Mouse (Mus musculus) embryonic fibroblast, embryonic 13.5 days (primary cell): ENCODE results near the gene Ppp3r1. TPM values are rescaled to one million over a fixed set of nuclear protein-coding genes. Genes with fewer than 3 reads are reported as not detected.

ENCODE experiments used
- H3K27ac ChIP-seq: 2 replicates; pipeline ENCODE4 v1.5.1; 2012; ENCODE audit warnings: low read length, control low read depth, inconsistent platforms; ENCODE audit not compliant: insufficient read depth
- H3K4me1 ChIP-seq: 2 replicates; pipeline ENCODE4 v1.6.1; 2011; ENCODE audit warnings: low read length; ENCODE audit not compliant: control insufficient read depth, insufficient read depth
- H3K4me3 ChIP-seq: 2 replicates; pipeline ENCODE4 v1.5.1; 2011; ENCODE audit warnings: mild to moderate bottlenecking, control low read depth, low read length; ENCODE audit not compliant: insufficient read depth
- CTCF ChIP-seq: IDR thresholded peaks from 2 replicates; pipeline ENCODE4 v1.5.1; 2011; ENCODE audit warnings: mild to moderate bottlenecking, control low read depth, low read length, moderate library complexity, borderline replicate concordance; ENCODE audit not compliant: insufficient read depth
- POLR2A ChIP-seq: IDR thresholded peaks from 2 replicates; pipeline ENCODE4 v1.6.1; 2011; ENCODE audit warnings: low read depth, mild to moderate bottlenecking, control low read depth, low read length, moderate library complexity
- polyA plus RNA-seq: library from polyadenylated mRNA; stranded (reverse); fragments of >200 nt; gene quantifications from 2 replicates; pipeline ENCODE4 v1.2.4, GENCODE M21; 2011; ENCODE audit warnings: low read depth; ENCODE audit not compliant: missing spikeins, insufficient read length

Ppp3r1 gene
- 135 and 153 TPM in 2 replicates for polyA plus RNA-seq

DNA sequence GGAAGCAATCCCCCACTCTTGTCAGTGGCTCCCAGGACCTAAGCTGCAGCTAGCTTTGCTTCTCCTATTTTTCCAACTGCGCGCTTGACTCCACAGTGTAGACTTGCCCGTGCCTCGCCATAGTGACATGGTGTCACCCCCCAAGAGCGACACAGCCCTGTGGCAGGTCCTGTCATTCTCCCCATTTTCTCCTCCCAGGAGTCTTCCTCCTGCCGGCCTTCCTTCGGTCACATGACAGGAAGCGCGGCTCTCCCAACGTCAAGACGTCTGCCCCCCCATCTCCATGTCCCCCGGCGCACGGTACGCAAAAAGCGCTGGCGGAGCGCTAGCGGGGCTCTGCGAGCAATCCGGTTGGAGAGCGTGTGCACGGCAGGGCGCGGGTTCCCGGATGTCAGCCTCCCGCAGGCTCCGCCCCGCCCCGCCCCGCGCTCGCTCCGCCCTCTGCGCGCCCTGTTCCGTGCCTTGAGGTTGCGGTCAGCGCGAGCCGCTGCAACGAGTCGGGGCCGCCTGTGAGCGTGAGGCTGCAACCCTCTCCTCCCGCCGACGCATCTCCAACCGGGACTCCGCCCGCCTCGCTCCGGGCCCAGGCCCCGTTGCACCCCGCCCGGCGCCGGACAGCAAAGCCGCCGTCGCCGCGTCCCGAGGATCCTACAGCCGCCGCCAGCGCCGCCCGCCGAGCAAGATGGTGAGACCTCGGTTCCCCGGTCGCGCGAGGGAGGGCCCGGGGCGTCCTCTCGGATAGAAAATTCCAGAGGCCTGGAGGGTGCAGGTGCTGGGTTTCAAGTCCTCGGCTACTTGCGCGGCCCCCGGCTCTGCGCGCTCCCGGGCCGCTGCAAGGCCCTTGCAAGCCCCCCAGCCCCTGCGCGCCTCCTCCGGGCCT is at the start of gene Ppp3r1:
TSS of gene Ppp3r1 (plus strand) at position 406 of the 880 bp plus-strand sequence.
- TF ChIP-seq CTCF (no peak), POLR2A (peak; percentile 88)
- peak within 1 kb of the TSS; percentile 85 for H3K27ac ChIP-seq
- peak within 1 kb of the TSS; percentile 91 for H3K4me3 ChIP-seq
- peaks cover 2% of the 10 kb centered on the region for H3K4me1 ChIP-seq

DNA sequence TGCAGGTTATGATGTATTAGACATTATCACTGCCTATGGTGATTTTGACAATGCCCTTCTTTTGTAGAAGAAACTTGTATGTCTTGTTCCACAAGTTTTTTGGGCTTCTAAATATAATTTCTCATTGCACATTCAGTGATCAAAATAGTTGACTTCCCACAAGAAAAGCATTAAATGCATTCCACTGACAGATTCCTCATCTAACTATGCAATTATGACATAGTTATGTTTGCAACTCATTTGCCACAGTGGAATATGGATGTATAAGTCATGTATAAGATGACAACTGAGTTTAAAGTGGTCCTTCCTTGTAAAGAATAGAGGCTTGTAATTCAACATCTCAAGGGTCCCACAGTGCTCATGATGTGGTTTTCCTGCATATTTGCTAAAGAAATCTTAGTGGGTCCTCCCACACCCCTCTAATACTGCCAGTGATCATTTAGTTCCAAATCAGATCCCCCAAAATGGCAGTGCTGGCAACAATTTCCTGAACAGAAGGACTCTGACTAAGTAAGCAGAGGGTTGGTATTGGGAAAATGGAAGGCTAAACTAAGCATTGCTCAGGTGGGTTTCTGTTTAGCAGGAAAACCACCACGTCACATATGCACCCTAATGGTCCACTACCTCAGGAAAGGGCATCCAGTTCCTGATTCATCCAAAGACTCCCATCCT is 46.5 kb upstream of the Ppp3r1 start:
- TF ChIP-seq CTCF, result no peak
- no peak for TF ChIP-seq POLR2A
- H3K4me3 ChIP-seq, result no peak overlapping the region
- no peak overlapping the region for H3K27ac ChIP-seq
- H3K4me1 ChIP-seq, result no peaks in the 10 kb centered on the region

DNA sequence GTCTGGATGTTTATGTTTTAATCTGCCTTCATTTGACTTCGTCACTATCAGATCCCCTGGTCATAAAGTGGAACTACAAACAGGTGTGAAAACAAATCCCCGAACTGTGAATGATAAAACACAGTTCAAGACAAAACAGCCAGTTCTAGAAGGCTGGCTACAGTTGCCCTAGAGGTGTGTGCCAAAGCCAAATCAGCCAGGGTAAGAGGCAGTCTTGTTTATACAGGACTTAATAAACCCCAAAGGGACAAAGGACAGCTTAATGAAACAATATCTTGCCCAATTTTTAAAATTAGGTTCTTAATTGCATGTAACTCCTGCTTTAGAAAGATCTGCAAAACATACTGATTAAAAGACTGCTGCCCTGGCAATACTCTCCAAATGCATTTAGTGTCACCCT is 32.6 kb upstream of the Ppp3r1 start:
- H3K4me1 ChIP-seq, result no peaks in the 10 kb centered on the region
- H3K4me3 ChIP-seq, result no peak overlapping the region
- H3K27ac ChIP-seq, result no peak overlapping the region
- TF ChIP-seq CTCF, result no peak
- no peak for TF ChIP-seq POLR2A

DNA sequence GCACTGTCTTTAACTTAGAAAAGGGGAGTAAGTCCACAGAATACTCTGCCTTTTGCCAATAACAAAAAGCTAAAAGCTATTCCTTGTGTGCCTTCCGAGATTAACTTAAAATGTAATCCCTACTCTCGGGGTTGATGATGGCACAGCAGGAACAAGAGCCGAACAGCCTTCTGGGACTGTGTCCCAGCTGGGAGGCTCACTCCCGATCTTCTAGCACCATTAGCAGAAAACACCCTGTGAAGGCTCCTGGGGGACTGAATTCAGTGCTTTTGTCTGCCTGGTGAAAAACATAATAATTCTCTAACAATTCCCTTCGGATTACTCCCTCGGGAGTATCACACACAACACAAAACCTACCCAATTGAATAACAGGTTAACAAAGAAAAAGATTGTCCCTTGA is 23.4 kb upstream of the Ppp3r1 start:
- Histone ChIP-seq H3K4me3 (no peak overlapping the region), H3K4me1 (no peaks in the 10 kb centered on the region), H3K27ac (no peak overlapping the region)
- no peak for TF ChIP-seq CTCF
- TF ChIP-seq POLR2A, result no peak

DNA sequence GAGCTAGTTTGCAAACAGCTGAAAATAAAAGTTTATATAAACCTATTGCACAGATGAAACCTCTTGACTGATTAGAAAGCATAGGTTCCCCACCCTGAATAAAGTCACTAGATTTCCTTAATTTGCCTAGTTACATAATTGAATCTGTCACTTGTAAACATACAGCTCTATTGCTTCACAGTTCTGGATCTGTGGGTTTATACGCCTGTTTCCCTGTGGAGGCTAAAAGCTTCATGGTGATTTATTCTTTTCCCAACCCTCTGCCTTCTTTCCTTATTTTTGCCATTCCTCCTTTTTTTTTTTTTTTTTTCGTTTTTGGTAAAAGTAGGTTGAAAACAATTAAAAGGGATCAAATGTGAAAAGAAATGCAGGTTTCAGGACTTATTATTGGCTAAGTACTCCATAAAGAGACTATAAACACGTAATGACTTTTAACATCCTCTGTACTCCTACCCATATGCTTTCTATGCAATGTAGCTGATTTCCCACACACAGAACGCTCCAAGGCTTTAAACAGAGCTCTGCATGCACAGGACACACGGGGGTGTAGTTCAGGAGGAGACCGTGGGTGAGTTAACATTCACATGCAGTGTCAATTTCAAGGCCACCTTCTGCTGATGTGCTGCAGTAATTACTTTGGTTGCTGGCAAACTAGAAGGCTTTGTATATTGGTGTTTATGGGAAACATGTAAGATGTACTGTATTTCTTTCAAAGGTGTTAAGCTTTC is 20.6 kb upstream of the Ppp3r1 start:
- Histone ChIP-seq H3K4me1 (no peaks in the 10 kb centered on the region), H3K4me3 (no peak overlapping the region), H3K27ac (no peak overlapping the region)
- no peak for TF ChIP-seq POLR2A
- no peak for TF ChIP-seq CTCF

DNA sequence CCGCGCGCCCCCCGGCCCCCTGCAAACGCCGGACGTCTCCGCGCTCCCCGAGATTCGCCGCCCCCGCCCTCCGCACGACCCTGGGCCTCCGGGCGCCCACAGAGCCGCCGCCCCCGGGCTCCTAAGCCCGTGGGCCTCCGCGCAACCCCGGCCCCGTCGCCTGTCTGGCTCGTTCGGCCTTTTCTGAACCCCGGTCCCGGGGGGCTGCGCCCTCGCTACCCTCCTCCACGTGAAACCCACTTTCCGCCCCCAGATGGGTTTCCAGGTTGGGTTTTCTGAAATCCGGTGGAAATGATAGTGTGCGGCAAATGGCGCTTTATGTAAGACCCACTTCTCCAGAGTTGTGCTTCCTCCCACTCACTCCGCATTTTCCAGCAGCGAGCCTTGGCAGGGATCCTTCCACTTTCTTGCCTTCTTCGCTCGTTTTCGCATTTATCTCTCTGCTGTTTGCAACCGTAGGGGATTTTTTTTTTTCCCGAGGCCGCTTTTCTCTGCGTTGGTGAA is 727 bp downstream of the Ppp3r1 start:
- TF ChIP-seq POLR2A (no peak), CTCF (no peak)
- H3K4me1 ChIP-seq, result peaks cover 2% of the 10 kb centered on the region
- peak overlapping the region; percentile 91 for H3K4me3 ChIP-seq
- peak overlapping the region; percentile 60 for H3K27ac ChIP-seq

DNA sequence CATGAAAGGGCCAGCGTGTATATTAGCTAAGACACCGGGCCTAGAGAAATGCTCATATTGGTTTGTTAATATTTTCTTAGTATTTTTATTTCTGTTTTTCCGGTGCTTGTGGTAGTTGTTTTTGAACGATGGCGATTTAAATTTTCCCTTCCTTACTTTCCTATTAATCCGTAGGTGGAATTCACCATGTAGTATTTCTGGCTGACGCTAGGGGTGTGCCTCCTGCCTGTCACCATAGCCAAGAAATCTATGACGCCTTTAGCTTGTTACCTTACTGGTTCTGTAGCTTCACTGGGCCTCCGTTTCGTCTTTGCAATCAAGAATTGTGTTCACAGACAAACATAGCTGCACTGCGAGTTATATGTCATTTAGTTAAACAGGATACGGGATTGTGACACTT is 1.2 kb downstream of the Ppp3r1 start:
- TF ChIP-seq POLR2A, result no peak
- peak; percentile 20; the same call in 1 of the 2 replicates for TF ChIP-seq CTCF
- Histone ChIP-seq H3K4me1 (peaks cover 2% of the 10 kb centered on the region), H3K4me3 (peak overlapping the region; percentile 91), H3K27ac (peak overlapping the region; percentile 60)

DNA sequence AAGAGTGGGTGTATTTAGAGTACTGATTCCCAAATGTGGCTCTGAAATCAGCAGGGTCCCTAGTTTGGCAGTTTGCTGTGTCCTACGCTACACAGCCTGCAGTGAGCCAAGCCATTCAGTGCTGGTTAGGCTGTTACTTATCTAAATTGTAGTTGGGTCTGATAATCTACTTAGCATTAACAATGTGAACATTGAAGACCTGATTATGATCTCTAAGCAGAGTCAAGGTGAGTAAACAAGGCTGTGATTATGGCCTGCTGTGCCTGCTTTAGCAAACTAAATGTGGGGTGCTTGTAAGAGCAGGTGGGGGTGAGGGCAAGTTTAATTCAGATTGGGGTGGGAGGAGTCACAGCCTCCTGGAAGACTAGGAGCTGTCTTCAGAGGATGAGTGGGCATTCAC is 4.9 kb downstream of the Ppp3r1 start:
- TF ChIP-seq POLR2A (no peak), CTCF (no peak)
- Histone ChIP-seq H3K27ac (no peak overlapping the region), H3K4me3 (no peak overlapping the region), H3K4me1 (peaks cover 2% of the 10 kb centered on the region)

DNA sequence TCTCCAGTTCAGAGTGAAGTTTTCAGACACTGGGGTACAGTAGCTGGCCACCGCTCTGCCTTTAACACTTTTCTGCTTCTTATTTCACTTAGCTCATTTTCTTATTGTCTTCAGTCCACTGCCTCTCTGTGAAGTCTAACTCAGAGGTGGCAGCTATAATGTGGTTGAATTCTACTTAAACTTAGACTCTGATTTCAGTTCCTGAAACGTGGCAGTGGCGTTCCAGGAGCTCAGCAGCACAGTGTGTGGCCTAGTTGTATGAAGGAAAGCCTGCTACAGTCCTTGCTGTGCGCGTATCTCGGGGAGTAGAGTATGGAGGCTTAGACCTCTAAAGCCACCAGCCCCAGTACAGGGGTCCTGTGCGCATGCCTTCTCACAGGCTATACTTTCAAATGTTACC is 7.6 kb downstream of the Ppp3r1 start:
- Histone ChIP-seq H3K4me1 (peaks cover 10% of the 10 kb centered on the region), H3K27ac (0 out of 2 replicates have a peak overlapping the region, but pooled peaks have one; percentile 35), H3K4me3 (no peak overlapping the region)
- TF ChIP-seq POLR2A (no peak), CTCF (no peak)
